Mouse (Mus musculus): Measurements from ENCODE around the gene Mrm3. TPM values are rescaled to one million over a fixed set of nuclear protein-coding genes. Genes with fewer than 3 reads are reported as not detected.

Mrm3 gene
- polyA plus RNA-seq, 1 experiment from 2014 or later: 29.3 TPM

GRCm38 (mm10) chr11:76257386-76257785, 13.9 kb downstream of the Mrm3 start:
- peaks cover 4% of the 10 kb centered on the region; the same call in 1 of the 2 replicates for H3K36me3 ChIP-seq (ENCODE audit: control insufficient read depth, insufficient read depth, low read length)
- no peak overlapping the region for H3K9ac ChIP-seq (ENCODE audit: low read depth, low read length)
- no peak overlapping the region for H3K4me3 ChIP-seq (ENCODE audit: low read length)
- ATAC-seq (ENCODE audit: low FRiP score, low TSS enrichment): no peak
- no peak overlapping the region for H3K27ac ChIP-seq (ENCODE audit: low read depth, low read length)
- no peaks in the 10 kb centered on the region; the same call in 1 of the 2 replicates for H3K4me1 ChIP-seq (ENCODE audit: control insufficient read depth, insufficient read depth, low read length)
- H3K4me2 ChIP-seq (replicated peaks; ENCODE audit: low read depth, low read length): no peak overlapping the region
- H3K9me3 ChIP-seq (ENCODE audit: control insufficient read depth, low read length): no peaks in the 10 kb centered on the region
- WGBS: 64% methylated on average over 4 of the region's 4 CpGs
- H3K27me3 ChIP-seq (ENCODE audit: control insufficient read depth, insufficient read depth, low read length): no peaks in the 10 kb centered on the region

- H3K9ac ChIP-seq (ENCODE audit: low read depth, low read length): no peak overlapping the region
- no peaks in the 10 kb centered on the region for H3K27me3 ChIP-seq (ENCODE audit: control insufficient read depth, insufficient read depth, low read length)
- no peaks in the 10 kb centered on the region for H3K9me3 ChIP-seq (ENCODE audit: control insufficient read depth, low read length)
- no peaks in the 10 kb centered on the region; the same call in 1 of the 2 replicates for H3K4me1 ChIP-seq (ENCODE audit: control insufficient read depth, insufficient read depth, low read length)
- no peak overlapping the region for H3K4me3 ChIP-seq (ENCODE audit: low read length)
- peaks cover 4% of the 10 kb centered on the region; the same call in 1 of the 2 replicates for H3K36me3 ChIP-seq (ENCODE audit: control insufficient read depth, insufficient read depth, low read length)
- 78% methylated on average over 6 of the region's 6 CpGs for WGBS
- no peak overlapping the region for H3K27ac ChIP-seq (ENCODE audit: low read depth, low read length)
- ATAC-seq (ENCODE audit: low FRiP score, low TSS enrichment): no peak
- H3K4me2 ChIP-seq (replicated peaks; ENCODE audit: low read depth, low read length): no peak overlapping the region
These were observed 15.0 kb downstream of the Mrm3 start for GRCm38 (mm10) chr11:76258511-76258910.

- WGBS: 73% methylated on average over 10 of the region's 10 CpGs
- Histone ChIP-seq H3K36me3 (ENCODE audit: control insufficient read depth, insufficient read depth, low read length) (peaks cover 4% of the 10 kb centered on the region; the same call in 1 of the 2 replicates), H3K9me3 (ENCODE audit: control insufficient read depth, low read length) (no peaks in the 10 kb centered on the region), H3K4me1 (ENCODE audit: control insufficient read depth, insufficient read depth, low read length) (no peaks in the 10 kb centered on the region; the same call in 1 of the 2 replicates), H3K4me2 (replicated peaks; ENCODE audit: low read depth, low read length) (no peak overlapping the region), H3K9ac (ENCODE audit: low read depth, low read length) (no peak overlapping the region), H3K27me3 (ENCODE audit: control insufficient read depth, insufficient read depth, low read length) (no peaks in the 10 kb centered on the region), H3K4me3 (ENCODE audit: low read length) (no peak overlapping the region), H3K27ac (ENCODE audit: low read depth, low read length) (no peak overlapping the region)
- ATAC-seq (ENCODE audit: low FRiP score, low TSS enrichment): no peak
These were observed 16.9 kb downstream of the Mrm3 start for GRCm38 (mm10) chr11:76260208-76261050.

- 79% methylated on average over 12 of the region's 12 CpGs for WGBS
- Histone ChIP-seq H3K27ac (ENCODE audit: low read depth, low read length) (no peak overlapping the region), H3K9ac (ENCODE audit: low read depth, low read length) (no peak overlapping the region), H3K9me3 (ENCODE audit: control insufficient read depth, low read length) (no peaks in the 10 kb centered on the region), H3K4me2 (replicated peaks; ENCODE audit: low read depth, low read length) (no peak overlapping the region), H3K36me3 (ENCODE audit: control insufficient read depth, insufficient read depth, low read length) (peaks cover 4% of the 10 kb centered on the region; the same call in 1 of the 2 replicates), H3K27me3 (ENCODE audit: control insufficient read depth, insufficient read depth, low read length) (no peaks in the 10 kb centered on the region), H3K4me3 (ENCODE audit: low read length) (no peak overlapping the region), H3K4me1 (ENCODE audit: control insufficient read depth, insufficient read depth, low read length) (no peaks in the 10 kb centered on the region; the same call in 1 of the 2 replicates)
- no peak for ATAC-seq (ENCODE audit: low FRiP score, low TSS enrichment)
These were observed 17.7 kb downstream of the Mrm3 start for GRCm38 (mm10) chr11:76261224-76261623.

- no peak overlapping the region for H3K4me3 ChIP-seq (ENCODE audit: low read length)
- WGBS: 12% methylated on average over 19 of the region's 19 CpGs
- peaks cover 4% of the 10 kb centered on the region; the same call in 1 of the 2 replicates for H3K36me3 ChIP-seq (ENCODE audit: control insufficient read depth, insufficient read depth, low read length)
- H3K9ac ChIP-seq (ENCODE audit: low read depth, low read length): no peak overlapping the region
- no peak overlapping the region for H3K4me2 ChIP-seq (replicated peaks; ENCODE audit: low read depth, low read length)
- H3K27ac ChIP-seq (ENCODE audit: low read depth, low read length): no peak overlapping the region
- H3K27me3 ChIP-seq (ENCODE audit: control insufficient read depth, insufficient read depth, low read length): no peaks in the 10 kb centered on the region
- no peaks in the 10 kb centered on the region for H3K4me1 ChIP-seq (ENCODE audit: control insufficient read depth, insufficient read depth, low read length)
- ATAC-seq (ENCODE audit: low FRiP score, low TSS enrichment): no peak; the same call in 1 of the 2 replicates
- H3K9me3 ChIP-seq (ENCODE audit: control insufficient read depth, low read length): no peaks in the 10 kb centered on the region
These were observed 19.3 kb downstream of the Mrm3 start for GRCm38 (mm10) chr11:76262611-76263351.

GRCm38 (mm10) chr11:76267550-76267949, 24.0 kb downstream of the Mrm3 start:
- Histone ChIP-seq H3K4me3 (ENCODE audit: low read length) (no peak overlapping the region), H3K9ac (ENCODE audit: low read depth, low read length) (no peak overlapping the region), H3K9me3 (ENCODE audit: control insufficient read depth, low read length) (no peaks in the 10 kb centered on the region), H3K4me1 (ENCODE audit: control insufficient read depth, insufficient read depth, low read length) (no peaks in the 10 kb centered on the region), H3K27me3 (ENCODE audit: control insufficient read depth, insufficient read depth, low read length) (no peaks in the 10 kb centered on the region), H3K27ac (ENCODE audit: low read depth, low read length) (no peak overlapping the region), H3K36me3 (ENCODE audit: control insufficient read depth, insufficient read depth, low read length) (peaks cover 7% of the 10 kb centered on the region; the same call in 1 of the 2 replicates), H3K4me2 (replicated peaks; ENCODE audit: low read depth, low read length) (no peak overlapping the region)
- ATAC-seq (ENCODE audit: low FRiP score, low TSS enrichment): no peak
- 72% methylated on average over 7 of the region's 7 CpGs for WGBS

- Histone ChIP-seq H3K4me2 (replicated peaks; ENCODE audit: low read depth, low read length) (no peak overlapping the region), H3K4me1 (ENCODE audit: control insufficient read depth, insufficient read depth, low read length) (no peaks in the 10 kb centered on the region), H3K4me3 (ENCODE audit: low read length) (no peak overlapping the region), H3K9ac (ENCODE audit: low read depth, low read length) (no peak overlapping the region), H3K9me3 (ENCODE audit: control insufficient read depth, low read length) (no peaks in the 10 kb centered on the region), H3K27me3 (ENCODE audit: control insufficient read depth, insufficient read depth, low read length) (no peaks in the 10 kb centered on the region), H3K36me3 (ENCODE audit: control insufficient read depth, insufficient read depth, low read length) (peaks cover 7% of the 10 kb centered on the region; the same call in 1 of the 2 replicates), H3K27ac (ENCODE audit: low read depth, low read length) (no peak overlapping the region)
- no peak for ATAC-seq (ENCODE audit: low FRiP score, low TSS enrichment)
- 68% methylated on average over 5 of the region's 5 CpGs for WGBS
These were observed 24.5 kb downstream of the Mrm3 start for GRCm38 (mm10) chr11:76268001-76268459.

GRCm38 (mm10) chr11:76268521-76269065, 25.1 kb downstream of the Mrm3 start:
- no peak overlapping the region for H3K4me3 ChIP-seq (ENCODE audit: low read length)
- no peaks in the 10 kb centered on the region for H3K4me1 ChIP-seq (ENCODE audit: control insufficient read depth, insufficient read depth, low read length)
- no peak overlapping the region for H3K27ac ChIP-seq (ENCODE audit: low read depth, low read length)
- H3K4me2 ChIP-seq (replicated peaks; ENCODE audit: low read depth, low read length): no peak overlapping the region
- peaks cover 7% of the 10 kb centered on the region; the same call in 1 of the 2 replicates for H3K36me3 ChIP-seq (ENCODE audit: control insufficient read depth, insufficient read depth, low read length)
- no peaks in the 10 kb centered on the region for H3K27me3 ChIP-seq (ENCODE audit: control insufficient read depth, insufficient read depth, low read length)
- H3K9me3 ChIP-seq (ENCODE audit: control insufficient read depth, low read length): no peaks in the 10 kb centered on the region
- no peak overlapping the region for H3K9ac ChIP-seq (ENCODE audit: low read depth, low read length)
- 78% methylated on average over 6 of the region's 6 CpGs for WGBS
- ATAC-seq (ENCODE audit: low FRiP score, low TSS enrichment): no peak

All from kidney, embryonic 14.5 days (tissue).